Mouse (Mus musculus): ENCODE measurements around the gene Nfil3. TPM values are rescaled to one million over a fixed set of nuclear protein-coding genes. Genes with fewer than 3 reads are reported as not detected.
A peak's percentile ranks its signal among the peaks of the same experiment; 100 is the strongest.

Nfil3 gene
- total and polyA plus RNA-seq, 2 experiments from 2014 or later = 20.8 to 36.8 TPM

- Histone ChIP-seq H3K9me3 (ENCODE audit: low read length) (no peaks in the 10 kb centered on the region), H3K4me2 (ENCODE audit: low read depth) (no peak overlapping the region), H3K27me3 (ENCODE audit: insufficient read depth, low read length) (no peaks in the 10 kb centered on the region), H3K4me1 (ENCODE audit: insufficient read depth) (no peaks in the 10 kb centered on the region), H3K27ac (ENCODE audit: low read depth, low read length) (no peak overlapping the region), H3K9ac (no peak overlapping the region), H3K4me3 (ENCODE audit: low read depth, low read length) (no peak overlapping the region), H3K36me3 (ENCODE audit: insufficient read depth) (no peaks in the 10 kb centered on the region)
- no peak for DNase-seq
- no peak for TF ChIP-seq CTCF (IDR thresholded peaks at IDR 0.05; ENCODE audit: low read depth)
- 52% methylated on average over 4 of the region's 4 CpGs for WGBS
- ATAC-seq = no peak
These were observed 36.8 kb downstream of the Nfil3 start for GRCm38 (mm10) chr13:52944116-52944515.

- no peak for DNase-seq
- H3K9ac ChIP-seq = no peak overlapping the region
- no peaks in the 10 kb centered on the region for H3K4me1 ChIP-seq (ENCODE audit: insufficient read depth)
- H3K36me3 ChIP-seq (ENCODE audit: insufficient read depth) = no peaks in the 10 kb centered on the region
- WGBS = 61% methylated on average over 1 of the region's 1 CpGs
- H3K4me2 ChIP-seq (ENCODE audit: low read depth) = no peak overlapping the region
- no peaks in the 10 kb centered on the region for H3K27me3 ChIP-seq (ENCODE audit: insufficient read depth, low read length)
- no peak for ATAC-seq
- H3K27ac ChIP-seq (ENCODE audit: low read depth, low read length) = no peak overlapping the region
- H3K4me3 ChIP-seq (ENCODE audit: low read depth, low read length) = no peak overlapping the region
- no peak for TF ChIP-seq CTCF (IDR thresholded peaks at IDR 0.05; ENCODE audit: low read depth)
- H3K9me3 ChIP-seq (ENCODE audit: low read length) = no peaks in the 10 kb centered on the region
These were observed 37.9 kb downstream of the Nfil3 start for GRCm38 (mm10) chr13:52942876-52943388.

- Histone ChIP-seq H3K9me3 (ENCODE audit: low read length) (no peaks in the 10 kb centered on the region), H3K36me3 (ENCODE audit: insufficient read depth) (no peaks in the 10 kb centered on the region), H3K4me2 (ENCODE audit: low read depth) (no peak overlapping the region), H3K9ac (no peak overlapping the region), H3K4me3 (ENCODE audit: low read depth, low read length) (no peak overlapping the region), H3K27ac (ENCODE audit: low read depth, low read length) (no peak overlapping the region), H3K27me3 (ENCODE audit: insufficient read depth, low read length) (no peaks in the 10 kb centered on the region), H3K4me1 (ENCODE audit: insufficient read depth) (no peaks in the 10 kb centered on the region)
- no peak for ATAC-seq
- no peak for DNase-seq
- TF ChIP-seq CTCF (IDR thresholded peaks at IDR 0.05; ENCODE audit: low read depth) = no peak
- 78% methylated on average over 7 of the region's 7 CpGs for WGBS
These were observed 39.9 kb downstream of the Nfil3 start for GRCm38 (mm10) chr13:52940956-52941355.

- H3K9me3 ChIP-seq (ENCODE audit: low read length) = no peaks in the 10 kb centered on the region
- no peaks in the 10 kb centered on the region for H3K36me3 ChIP-seq (ENCODE audit: insufficient read depth)
- peaks cover 10% of the 10 kb centered on the region for H3K4me1 ChIP-seq (ENCODE audit: insufficient read depth)
- H3K4me2 ChIP-seq (ENCODE audit: low read depth) = no peak overlapping the region
- no peak overlapping the region for H3K4me3 ChIP-seq (ENCODE audit: low read depth, low read length)
- TF ChIP-seq CTCF (IDR thresholded peaks at IDR 0.05; ENCODE audit: low read depth) = no peak
- H3K27ac ChIP-seq (ENCODE audit: low read depth, low read length) = no peak overlapping the region
- H3K27me3 ChIP-seq (ENCODE audit: insufficient read depth, low read length) = no peaks in the 10 kb centered on the region
- DNase-seq (no peak), ATAC-seq (no peak)
- 41% methylated on average over 10 of the region's 10 CpGs for WGBS
- H3K9ac ChIP-seq = no peak overlapping the region
These were observed 50.3 kb downstream of the Nfil3 start for GRCm38 (mm10) chr13:52930582-52930981.

- Histone ChIP-seq H3K27me3 (ENCODE audit: insufficient read depth, low read length) (no peaks in the 10 kb centered on the region), H3K36me3 (ENCODE audit: insufficient read depth) (no peaks in the 10 kb centered on the region), H3K27ac (ENCODE audit: low read depth, low read length) (peak within 1 kb of the TSS; percentile 82), H3K4me3 (ENCODE audit: low read depth, low read length) (peak within 1 kb of the TSS; percentile 86), H3K9ac (peak within 1 kb of the TSS; percentile 79), H3K4me1 (ENCODE audit: insufficient read depth) (peaks cover 10% of the 10 kb centered on the region), H3K9me3 (ENCODE audit: low read length) (no peaks in the 10 kb centered on the region), H3K4me2 (ENCODE audit: low read depth) (peak within 1 kb of the TSS; percentile 65)
- TF ChIP-seq CTCF (IDR thresholded peaks at IDR 0.05; ENCODE audit: low read depth) = peak; percentile 46
- ATAC-seq = peak; percentile 98
- 3% methylated on average over 63 of the region's 63 CpGs for WGBS
- DNase-seq = peak; percentile 94
These were observed 51.4 kb downstream of the Nfil3 start, which contains the start of gene Auh for GRCm38 (mm10) chr13:52929209-52930171. TSS of gene Auh (minus strand) at chr13:52929681.

- Histone ChIP-seq H3K27me3 (ENCODE audit: insufficient read depth, low read length) (no peaks in the 10 kb centered on the region), H3K36me3 (ENCODE audit: insufficient read depth) (no peaks in the 10 kb centered on the region), H3K9me3 (ENCODE audit: low read length) (no peaks in the 10 kb centered on the region), H3K4me3 (ENCODE audit: low read depth, low read length) (peak overlapping the region; percentile 86), H3K9ac (peak overlapping the region; percentile 79), H3K4me2 (ENCODE audit: low read depth) (peak overlapping the region; percentile 65), H3K27ac (ENCODE audit: low read depth, low read length) (no peak overlapping the region), H3K4me1 (ENCODE audit: insufficient read depth) (peaks cover 10% of the 10 kb centered on the region)
- TF ChIP-seq CTCF (IDR thresholded peaks at IDR 0.05; ENCODE audit: low read depth) = no peak
- no peak for ATAC-seq
- 59% methylated on average over 9 of the region's 9 CpGs for WGBS
- peak; percentile 10 for DNase-seq
These were observed 52.5 kb downstream of the Nfil3 start for GRCm38 (mm10) chr13:52928392-52928791.

- no peak for DNase-seq
- ATAC-seq = no peak
- no peak for TF ChIP-seq CTCF (IDR thresholded peaks at IDR 0.05; ENCODE audit: low read depth)
- Histone ChIP-seq H3K4me1 (ENCODE audit: insufficient read depth) (peaks cover 10% of the 10 kb centered on the region), H3K27me3 (ENCODE audit: insufficient read depth, low read length) (no peaks in the 10 kb centered on the region), H3K27ac (ENCODE audit: low read depth, low read length) (no peak overlapping the region), H3K9me3 (ENCODE audit: low read length) (no peaks in the 10 kb centered on the region), H3K9ac (no peak overlapping the region), H3K36me3 (ENCODE audit: insufficient read depth) (peaks cover 2% of the 10 kb centered on the region; the same call in 1 of the 2 replicates), H3K4me2 (ENCODE audit: low read depth) (no peak overlapping the region), H3K4me3 (ENCODE audit: low read depth, low read length) (no peak overlapping the region)
- WGBS = 85% methylated on average over 5 of the region's 5 CpGs
These were observed 56.4 kb downstream of the Nfil3 start for GRCm38 (mm10) chr13:52924457-52924856.

All from forebrain, postnatal 0 days (tissue).